Comparison of ENCODE assay signal across 12 mouse cellular contexts in the genomic region with DNA sequence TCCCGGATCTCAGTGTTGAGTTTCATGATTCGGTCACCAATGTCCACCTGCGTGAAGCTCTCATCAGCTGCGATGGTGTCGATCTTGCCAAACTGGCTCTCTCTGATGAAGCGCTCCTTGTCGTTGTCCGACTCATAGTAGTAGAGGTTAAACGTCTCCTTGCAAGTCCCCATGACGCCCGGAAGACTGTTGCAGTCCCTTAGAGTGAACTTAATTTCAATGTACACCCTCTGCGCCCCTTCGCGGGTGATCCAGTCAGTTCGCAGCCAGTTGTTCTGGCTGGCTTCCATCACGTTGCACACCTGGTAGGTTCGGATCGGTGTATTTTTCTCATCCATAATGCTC. TPM values are rescaled to one million over a fixed set of nuclear protein-coding genes. Genes with fewer than 3 reads are reported as not detected.
DNase-seq lines count a peak whose midpoint lies in the region; ATAC-seq lines count a peak whose summit lies in the region.
"Had no signal": no experiment of that assay in that cellular context is flagged by ENCODE, and none has a peak within 500 bp of the region (broad histone marks: within the 10 kb centered on the region; RNA-seq: fewer than 3 reads in every experiment).

No protein-coding gene starts in this region.

- ATAC-seq in kidney, embryonic 15.5 days (replicated peaks; ENCODE audit: low FRiP score) = no peak
- no peak for ATAC-seq in embryonic facial prominence, embryonic 12.5 days (ENCODE audit: insufficient number of reproducible peaks, insufficient read depth, low FRiP score, low TSS enrichment)
- ATAC-seq in midbrain, embryonic 15.5 days (replicated peaks) = no peak
- ATAC-seq: intestine, embryonic 15.5 days had no signal

- DNase-seq in kidney, postnatal 25 days = no peak
- no peak for DNase-seq in hindbrain, embryonic 10.5 days (ENCODE audit: low spot score)
- no peak for DNase-seq in cerebellum, adult 9-10 months
- no peak for DNase-seq in thymus, postnatal 36 days
- DNase-seq in right cerebral cortex, postnatal 25 days = no peak
- DNase-seq: cerebellum, adult 8-10 months; gastrocnemius, adult 2 months had no signal

- peak overlapping the region; percentile 36; the same call in 1 of the 2 replicates for H3K4me2 ChIP-seq in kidney, embryonic 15.5 days
- peak overlapping the region; percentile 46 for H3K4me2 ChIP-seq in embryonic facial prominence, embryonic 12.5 days (replicated peaks)
- H3K4me2 ChIP-seq in midbrain, embryonic 15.5 days = peak overlapping the region; percentile 45
- H3K4me2 ChIP-seq: intestine, embryonic 15.5 days had no signal

- peaks cover 15% of the 10 kb centered on the region; the same call in 1 of the 2 replicates for H3K36me3 ChIP-seq in kidney, embryonic 15.5 days
- peaks cover 27% of the 10 kb centered on the region for H3K36me3 ChIP-seq in embryonic facial prominence, embryonic 12.5 days
- H3K36me3 ChIP-seq in hindbrain, embryonic 10.5 days = peaks cover 59% of the 10 kb centered on the region
- H3K36me3 ChIP-seq in midbrain, embryonic 15.5 days (replicated peaks) = no peaks in the 10 kb centered on the region
- H3K36me3 ChIP-seq: G1E had no signal

- no peak overlapping the region for H3K4me3 ChIP-seq in kidney, embryonic 15.5 days (replicated peaks)
- no peak overlapping the region for H3K4me3 ChIP-seq in embryonic facial prominence, embryonic 12.5 days
- peak overlapping the region; percentile 44 for H3K4me3 ChIP-seq in hindbrain, embryonic 10.5 days
- no peak overlapping the region for H3K4me3 ChIP-seq in midbrain, embryonic 15.5 days
- H3K4me3 ChIP-seq: gastrocnemius, adult 2 months; intestine, embryonic 15.5 days had no signal

- no peaks in the 10 kb centered on the region for H3K9me3 ChIP-seq in kidney, embryonic 15.5 days (replicated peaks)
- no peaks in the 10 kb centered on the region for H3K9me3 ChIP-seq in embryonic facial prominence, embryonic 12.5 days
- no peaks in the 10 kb centered on the region for H3K9me3 ChIP-seq in hindbrain, embryonic 10.5 days
- H3K9me3 ChIP-seq in midbrain, embryonic 15.5 days = no peaks in the 10 kb centered on the region
- H3K9me3 ChIP-seq: intestine, embryonic 15.5 days had no signal

- H3K27ac ChIP-seq in kidney, embryonic 15.5 days = no peak overlapping the region
- no peak overlapping the region for H3K27ac ChIP-seq in embryonic facial prominence, embryonic 12.5 days
- peak overlapping the region; percentile 72; the same call in 1 of the 2 replicates for H3K27ac ChIP-seq in hindbrain, embryonic 10.5 days
- no peak overlapping the region for H3K27ac ChIP-seq in midbrain, embryonic 15.5 days
- H3K27ac ChIP-seq: gastrocnemius, adult 2 months; intestine, embryonic 15.5 days had no signal

- no peak overlapping the region for H3K9ac ChIP-seq in kidney, embryonic 15.5 days
- no peak overlapping the region for H3K9ac ChIP-seq in embryonic facial prominence, embryonic 12.5 days
- H3K9ac ChIP-seq in midbrain, embryonic 15.5 days = no peak overlapping the region
- H3K9ac ChIP-seq: intestine, embryonic 15.5 days had no signal

- H3K27me3 ChIP-seq in kidney, embryonic 15.5 days = no peaks in the 10 kb centered on the region
- no peaks in the 10 kb centered on the region for H3K27me3 ChIP-seq in embryonic facial prominence, embryonic 12.5 days
- H3K27me3 ChIP-seq in hindbrain, embryonic 10.5 days (ENCODE audit: insufficient read depth, poor library complexity, severe bottlenecking) = peaks cover 30% of the 10 kb centered on the region; the same call in 1 of the 2 replicates
- H3K27me3 ChIP-seq in midbrain, embryonic 15.5 days (replicated peaks) = 0 out of 2 replicates have a peak, but pooled peaks cover 2% of the 10 kb centered on the region
- H3K27me3 ChIP-seq: intestine, embryonic 15.5 days had no signal

- 84% methylated on average over 18 of the region's 18 CpGs for WGBS in kidney, embryonic 15.5 days
- 87% methylated on average over 18 of the region's 18 CpGs for WGBS in embryonic facial prominence, embryonic 12.5 days
- 82% methylated on average over 18 of the region's 18 CpGs for WGBS in hindbrain, embryonic 10.5 days
- 79% methylated on average over 18 of the region's 18 CpGs for WGBS in midbrain, embryonic 15.5 days

- H3K4me1 ChIP-seq in kidney, embryonic 15.5 days = peaks cover 58% of the 10 kb centered on the region
- H3K4me1 ChIP-seq in embryonic facial prominence, embryonic 12.5 days = peaks cover 60% of the 10 kb centered on the region
- peaks cover 98% of the 10 kb centered on the region for H3K4me1 ChIP-seq in hindbrain, embryonic 10.5 days (replicated peaks)
- peaks cover 65% of the 10 kb centered on the region for H3K4me1 ChIP-seq in midbrain, embryonic 15.5 days

RNA-seq across cellular contexts. Expression of a gene that starts 8.1 kb away (rescaled TPM):
- polyA plus RNA-seq in kidney, embryonic 15.5 days (2015; fragmentation: Nextera tagmentation; extraction: Ambion mirVana) = 17.2 and 18.2 TPM in 2 replicates
- polyA plus RNA-seq in embryonic facial prominence, embryonic 12.5 days (2016; fragmentation: Nextera tagmentation; extraction: Ambion mirVana) = 60.1 and 63.6 TPM in 2 replicates
- polyA plus RNA-seq in hindbrain, embryonic 10.5 days (2016; fragmentation: Nextera tagmentation; extraction: Ambion mirVana) = 25.4 and 30.4 TPM in 2 replicates
- 33.0 and 38.5 TPM in 2 replicates for polyA plus RNA-seq in midbrain, embryonic 15.5 days (2015; fragmentation: Nextera tagmentation; extraction: Ambion mirVana)
- polyA plus RNA-seq: G1E had no signal
